ENCODE assay signal across 36 mouse cellular contexts in genomic region chr4:57565283-57565682, GRCm38 (mm10). TPM values are rescaled to one million over a fixed set of nuclear protein-coding genes. Genes with fewer than 3 reads are reported as not detected.
"Had no signal": no experiment of that assay in that cellular context is flagged by ENCODE, and none has a peak within 500 bp of the region (broad histone marks: within the 10 kb centered on the region; RNA-seq: fewer than 3 reads in every experiment).

No protein-coding gene starts in this region.

- H3K4me1 ChIP-seq: liver, embryonic 12.5 days; liver, embryonic 13.5 days; liver, embryonic 15.5 days had no signal

- H3K36me3 ChIP-seq: limb, embryonic 10.5 days; limb, embryonic 12.5 days; limb, embryonic 13.5 days; limb, embryonic 15.5 days; liver, embryonic 12.5 days; liver, embryonic 13.5 days; liver, embryonic 15.5 days; lung, embryonic 15.5 days; midbrain, embryonic 10.5 days; midbrain, embryonic 12.5 days; midbrain, embryonic 13.5 days; midbrain, embryonic 15.5 days; neural tube, embryonic 12.5 days; neural tube, embryonic 13.5 days had no signal

- H3K4me3 ChIP-seq: limb, embryonic 10.5 days; limb, embryonic 12.5 days; limb, embryonic 13.5 days; limb, embryonic 15.5 days; liver, embryonic 12.5 days; liver, embryonic 13.5 days; liver, embryonic 15.5 days; lung, embryonic 15.5 days; megakaryocyte, embryonic 14.5 days; midbrain, embryonic 10.5 days; midbrain, embryonic 12.5 days; midbrain, embryonic 13.5 days; midbrain, embryonic 15.5 days; neural tube, embryonic 12.5 days; neural tube, embryonic 13.5 days had no signal

- H3K27ac ChIP-seq: limb, embryonic 10.5 days; limb, embryonic 12.5 days; limb, embryonic 13.5 days; limb, embryonic 15.5 days; liver, embryonic 12.5 days; liver, embryonic 13.5 days; liver, embryonic 14.5 days; liver, embryonic 15.5 days; lung, embryonic 15.5 days; macrophage; midbrain, embryonic 10.5 days; midbrain, embryonic 12.5 days; midbrain, embryonic 13.5 days; midbrain, embryonic 15.5 days; neural tube, embryonic 12.5 days; neural tube, embryonic 13.5 days had no signal

- H3K27me3 ChIP-seq: limb, embryonic 12.5 days; limb, embryonic 13.5 days; lung, embryonic 15.5 days had no signal

- H3K9ac ChIP-seq: limb, embryonic 12.5 days; limb, embryonic 13.5 days; limb, embryonic 15.5 days; liver, embryonic 12.5 days; liver, embryonic 13.5 days; liver, embryonic 14.5 days; liver, embryonic 15.5 days; liver, postnatal 0 days; lung, embryonic 14.5 days; lung, embryonic 15.5 days; midbrain, embryonic 12.5 days; midbrain, embryonic 13.5 days; midbrain, embryonic 15.5 days; neural tube, embryonic 12.5 days; neural tube, embryonic 13.5 days had no signal

- H3K4me2 ChIP-seq: limb, embryonic 12.5 days; limb, embryonic 13.5 days; limb, embryonic 15.5 days; liver, embryonic 11.5 days; liver, embryonic 12.5 days; liver, embryonic 13.5 days; liver, embryonic 15.5 days; lung, embryonic 14.5 days; lung, embryonic 15.5 days; midbrain, embryonic 11.5 days; midbrain, embryonic 12.5 days; midbrain, embryonic 13.5 days; midbrain, embryonic 15.5 days; neural tube, embryonic 12.5 days; neural tube, embryonic 13.5 days had no signal

- ATAC-seq: liver, embryonic 12.5 days; liver, postnatal 0 days; lung, postnatal 0 days; midbrain, embryonic 13.5 days; midbrain, embryonic 15.5 days; midbrain, embryonic 16.5 days had no signal

- H3K9me3 ChIP-seq: limb, embryonic 10.5 days; limb, embryonic 12.5 days; limb, embryonic 13.5 days; limb, embryonic 15.5 days; liver, embryonic 12.5 days; liver, embryonic 13.5 days; liver, embryonic 15.5 days; lung, embryonic 15.5 days; megakaryocyte, embryonic 14.5 days; midbrain, embryonic 10.5 days; midbrain, embryonic 12.5 days; midbrain, embryonic 13.5 days; midbrain, embryonic 15.5 days; neural tube, embryonic 12.5 days; neural tube, embryonic 13.5 days had no signal

- DNase-seq: left cerebral cortex, postnatal 4 days; liver; liver, embryonic 13.5 days; liver, postnatal 0 days; lung, adult 18-20 months; lung, adult 2 months; lung, embryonic 14.5 days; lung, postnatal 10 days; lung, postnatal 14 days; lung, postnatal 36 days; lung, postnatal 4 days; midbrain, embryonic 14.5 days had no signal

RNA-seq across cellular contexts. Expression of gene Pakap, which starts 2.7 kb away (rescaled TPM):
- total RNA-seq: megakaryocyte progenitor cell, adult 5-6 weeks; megakaryocyte, adult 5-6 weeks; megakaryocyte-erythroid progenitor cell, adult 5-6 weeks; monocyte, adult 5-6 weeks had no signal
- polyA plus RNA-seq: macrophage had no signal
